Mouse (Mus musculus) embryonic facial prominence, embryonic 15.5 days (tissue): Measurements from ENCODE around the gene Sc5d. TPM values are rescaled to one million over a fixed set of nuclear protein-coding genes. Genes with fewer than 3 reads are reported as not detected.

Experiments
- ATAC-seq: fragments of 200-750 bp; cut with Nextera tagmentation; 2 replicates; pipeline ENCODE4 v1.8.0; 2017; ENCODE audit warnings: low read depth, moderate TSS enrichment; ENCODE audit not compliant: insufficient number of reproducible peaks, low FRiP score, low TSS enrichment
- H3K27ac ChIP-seq: fragments of 300-500 bp; sonication (generic); replicated peaks from 2 replicates; pipeline ENCODE4 v1.5.1; 2015; ENCODE audit warnings: mild to moderate bottlenecking, inconsistent platforms
- H3K27me3 ChIP-seq: fragments of 300-500 bp; sonication (generic); 2 replicates; pipeline ENCODE4 v1.6.1; 2015; ENCODE audit warnings: inconsistent platforms
- H3K36me3 ChIP-seq: fragments of 300-500 bp; sonication (generic); 2 replicates; pipeline ENCODE4 v1.6.1; 2015; ENCODE audit warnings: mild to moderate bottlenecking, inconsistent platforms
- H3K4me1 ChIP-seq: fragments of 300-500 bp; sonication (generic); 2 replicates; pipeline ENCODE4 v1.6.1; 2015; ENCODE audit warnings: inconsistent platforms
- H3K4me2 ChIP-seq: fragments of 300-500 bp; sonication (generic); replicated peaks from 2 replicates; pipeline ENCODE4 v1.6.1; 2015; ENCODE audit warnings: mild to moderate bottlenecking, inconsistent platforms
- H3K4me3 ChIP-seq: fragments of 300-500 bp; sonication (generic); replicated peaks from 2 replicates; pipeline ENCODE4 v1.5.1; 2015; ENCODE audit warnings: mild to moderate bottlenecking, inconsistent platforms
- H3K9ac ChIP-seq: fragments of 300-500 bp; sonication (generic); 2 replicates; pipeline ENCODE4 v1.6.1; 2015; ENCODE audit warnings: inconsistent platforms
- H3K9me3 ChIP-seq: fragments of 300-500 bp; sonication (generic); replicated peaks from 2 replicates; pipeline ENCODE4 v1.6.1; 2016; ENCODE audit warnings: inconsistent platforms
- WGBS: fragments of 180-500 bp; shearing (Covaris S2); methylation state at CpG from one replicate; pipeline ENCODE4 v1.1.7; 2015; 5-methylcytosine and 5-hydroxymethylcytosine counted together
- polyA plus RNA-seq: library from polyadenylated mRNA; unstranded; fragments of >200 nt; fragmentation: Nextera tagmentation; extraction: Ambion mirVana; gene quantifications from 2 replicates; pipeline ENCODE4 v1.2.1, GENCODE M21; 2015

Sc5d gene
- polyA plus RNA-seq, 1 experiment from 2014 or later, result 44.7 TPM

DNA sequence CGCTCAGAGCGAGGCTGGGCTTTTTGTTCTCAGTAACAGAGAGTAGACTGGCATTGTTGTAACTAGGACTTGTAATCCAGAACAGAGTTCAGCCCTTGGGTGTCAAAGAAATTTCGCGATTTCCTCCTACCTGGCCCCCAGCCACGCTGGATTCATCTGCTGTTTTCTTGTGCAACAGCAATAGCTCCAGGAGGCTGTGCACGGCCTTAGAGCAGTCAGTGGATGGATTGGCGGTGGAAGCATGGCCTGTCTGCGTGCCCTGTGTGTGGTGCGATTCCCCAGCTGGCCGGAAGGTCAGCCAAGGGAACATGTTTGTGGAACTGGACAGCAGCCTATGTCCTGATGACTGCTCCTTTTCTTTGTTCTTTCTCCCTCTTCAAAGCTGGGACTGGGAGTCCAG, 46.4 kb downstream of the Sc5d start:
- no peaks in the 10 kb centered on the region for H3K27me3 ChIP-seq
- H3K9me3 ChIP-seq, result no peaks in the 10 kb centered on the region
- 78% methylated on average over 10 of the region's 10 CpGs for WGBS
- no peak overlapping the region for H3K9ac ChIP-seq
- H3K36me3 ChIP-seq, result no peaks in the 10 kb centered on the region
- H3K4me1 ChIP-seq, result no peaks in the 10 kb centered on the region
- H3K27ac ChIP-seq, result no peak overlapping the region
- no peak overlapping the region for H3K4me3 ChIP-seq
- H3K4me2 ChIP-seq, result no peak overlapping the region
- ATAC-seq, result no peak

GRCm38 (mm10) chr9:42214116-42214515, 49.9 kb downstream of the Sc5d start:
- H3K36me3 ChIP-seq, result no peaks in the 10 kb centered on the region
- no peak for ATAC-seq
- no peaks in the 10 kb centered on the region for H3K4me1 ChIP-seq
- H3K9me3 ChIP-seq, result no peaks in the 10 kb centered on the region
- WGBS, result 81% methylated on average over 1 of the region's 1 CpGs
- H3K9ac ChIP-seq, result no peak overlapping the region
- H3K27me3 ChIP-seq, result no peaks in the 10 kb centered on the region
- H3K4me2 ChIP-seq, result no peak overlapping the region
- no peak overlapping the region for H3K27ac ChIP-seq
- H3K4me3 ChIP-seq, result no peak overlapping the region

GRCm38 (mm10) chr9:42213142-42213541, 50.9 kb downstream of the Sc5d start:
- WGBS, result 68% methylated on average over 1 of the region's 1 CpGs
- H3K27ac ChIP-seq, result no peak overlapping the region
- no peak for ATAC-seq
- H3K4me2 ChIP-seq, result no peak overlapping the region
- H3K9ac ChIP-seq, result no peak overlapping the region
- no peak overlapping the region for H3K4me3 ChIP-seq
- H3K9me3 ChIP-seq, result no peaks in the 10 kb centered on the region
- no peaks in the 10 kb centered on the region for H3K27me3 ChIP-seq
- no peaks in the 10 kb centered on the region for H3K36me3 ChIP-seq
- H3K4me1 ChIP-seq, result no peaks in the 10 kb centered on the region

DNA sequence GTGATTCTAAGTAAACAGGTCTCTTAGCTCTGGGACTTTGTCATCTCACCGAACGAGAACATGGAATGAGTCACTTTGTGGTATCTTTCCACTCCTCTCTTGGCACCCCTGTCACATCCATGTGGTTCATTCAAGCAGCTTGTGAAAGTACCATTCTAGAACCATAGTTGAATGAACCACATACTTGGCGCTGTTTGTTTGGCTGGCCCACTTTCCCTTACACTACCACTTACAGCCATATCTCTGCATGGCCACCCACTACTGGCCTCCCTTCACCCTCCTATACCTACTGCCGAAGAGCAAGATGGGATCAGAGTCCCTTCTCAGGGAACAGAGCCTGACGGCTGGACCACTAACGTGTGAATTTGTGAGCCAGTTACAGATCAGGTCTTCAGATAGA, 54.4 kb downstream of the Sc5d start:
- H3K9me3 ChIP-seq, result no peaks in the 10 kb centered on the region
- no peak overlapping the region for H3K4me2 ChIP-seq
- no peaks in the 10 kb centered on the region for H3K4me1 ChIP-seq
- H3K9ac ChIP-seq, result no peak overlapping the region
- H3K27me3 ChIP-seq, result no peaks in the 10 kb centered on the region
- no peak for ATAC-seq
- H3K27ac ChIP-seq, result no peak overlapping the region
- no peak overlapping the region for H3K4me3 ChIP-seq
- no peaks in the 10 kb centered on the region for H3K36me3 ChIP-seq
- 75% methylated on average over 6 of the region's 6 CpGs for WGBS

GRCm38 (mm10) chr9:42208463-42208862, 55.6 kb downstream of the Sc5d start:
- Histone ChIP-seq H3K36me3 (no peaks in the 10 kb centered on the region), H3K4me3 (no peak overlapping the region), H3K4me1 (no peaks in the 10 kb centered on the region), H3K9me3 (no peaks in the 10 kb centered on the region), H3K27ac (no peak overlapping the region), H3K9ac (no peak overlapping the region), H3K4me2 (no peak overlapping the region), H3K27me3 (no peaks in the 10 kb centered on the region)
- ATAC-seq, result no peak
- 31% methylated on average over 5 of the region's 5 CpGs for WGBS

DNA sequence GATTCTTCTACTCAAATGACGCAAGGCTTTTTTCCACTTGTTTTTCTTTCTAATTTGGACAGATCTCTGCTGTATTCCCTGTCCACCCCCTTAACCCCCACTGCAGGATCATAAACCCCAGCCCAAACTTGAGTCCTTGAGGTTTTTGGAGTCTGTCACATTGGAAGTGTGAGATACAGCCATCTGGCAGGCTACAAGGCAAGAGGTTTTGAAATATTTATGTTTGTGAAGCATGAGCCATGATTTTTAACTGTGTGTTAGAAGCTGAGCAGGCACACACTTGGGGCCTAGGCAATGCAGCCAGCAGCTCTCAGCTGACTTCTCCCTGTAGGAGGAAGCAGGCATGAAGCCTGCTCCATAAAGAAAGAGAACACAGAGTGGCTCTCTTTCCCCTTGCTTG, 57.3 kb downstream of the Sc5d start:
- Histone ChIP-seq H3K4me2 (no peak overlapping the region), H3K27me3 (no peaks in the 10 kb centered on the region), H3K36me3 (no peaks in the 10 kb centered on the region), H3K4me3 (no peak overlapping the region), H3K9me3 (no peaks in the 10 kb centered on the region), H3K9ac (no peak overlapping the region), H3K27ac (0 out of 2 replicates have a peak overlapping the region, but pooled peaks have one; percentile 7), H3K4me1 (no peaks in the 10 kb centered on the region)
- ATAC-seq, result no peak
- 56% methylated on average over 1 of the region's 1 CpGs for WGBS

DNA sequence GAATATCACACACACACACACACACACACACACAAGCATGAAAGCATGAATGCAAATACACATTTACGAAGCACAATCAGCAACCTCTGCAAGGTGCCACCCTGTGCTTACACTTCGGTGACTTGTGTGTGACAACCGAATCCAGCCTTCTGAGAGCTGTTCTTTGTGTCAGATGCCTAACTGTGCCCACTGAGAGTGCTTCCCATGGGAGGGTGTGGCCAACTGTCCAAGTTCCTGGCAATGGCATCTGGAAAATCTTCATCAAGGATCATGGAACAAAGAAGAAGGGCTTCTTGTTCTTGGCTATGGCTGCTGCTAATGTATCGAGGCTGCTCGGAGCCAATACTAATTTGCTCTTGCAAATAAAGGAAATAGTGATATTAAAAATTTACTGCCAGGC, 61.8 kb downstream of the Sc5d start:
- ATAC-seq, result no peak
- H3K9me3 ChIP-seq, result no peaks in the 10 kb centered on the region
- WGBS, result 85% methylated on average over 5 of the region's 5 CpGs
- H3K4me2 ChIP-seq, result no peak overlapping the region
- no peak overlapping the region for H3K4me3 ChIP-seq
- no peaks in the 10 kb centered on the region for H3K36me3 ChIP-seq
- H3K27me3 ChIP-seq, result no peaks in the 10 kb centered on the region
- no peak overlapping the region for H3K27ac ChIP-seq
- H3K9ac ChIP-seq, result no peak overlapping the region
- no peaks in the 10 kb centered on the region for H3K4me1 ChIP-seq

Other genes with a start within 250 kb of the Sc5d start
- 8.3 and 8.5 TPM in 2 replicates for gene Sorl1, start 140.0 kb downstream of the Sc5d start, polyA plus RNA-seq
- 0.20 TPM in 2 replicates for gene Tecta, start 135.7 kb upstream of the Sc5d start, polyA plus RNA-seq
- 4.7 and 5.0 TPM in 2 replicates for gene Tbcel, start 243.6 kb upstream of the Sc5d start, polyA plus RNA-seq